Mouse (Mus musculus) Patski (cell line): Measurements from ENCODE around the gene Plekhn1. TPM values are rescaled to one million over a fixed set of nuclear protein-coding genes. Genes with fewer than 3 reads are reported as not detected.
A peak's percentile ranks its signal among the peaks of the same experiment; 100 is the strongest.

Experiments
- ATAC-seq: fragments of 100-300 bp; one replicate; pipeline ENCODE4 v1.8.0; 2021
- CTCF ChIA-PET: fragments of 350-600 bp; sonication (Branson Sonifier 250); formaldehyde crosslinking; loops from one replicate; lab custom pipeline; 2022; ENCODE audit warnings: inconsistent platforms; lab: Charles Lee
- POLR2A ChIA-PET: fragments of 350-600 bp; sonication (Branson Sonifier 250); formaldehyde crosslinking; loops from one replicate; lab custom pipeline; 2022; ENCODE audit warnings: antibody characterized with exemption, inconsistent platforms; lab: Charles Lee
- DNase-seq: peaks from one replicate; pipeline ENCODE4 v3.0.0-alpha.2; 2011; ENCODE audit warnings: low read depth, low spot score
- H3K27me3 ChIP-seq: fragments of 371-371 bp; one replicate; pipeline ENCODE4 v1.5.1; 2021
- CTCF ChIP-seq: fragments of 100-300 bp; IDR thresholded peaks from one replicate; pipeline ENCODE4 v1.5.1; 2021
- in situ Hi-C: fragments of 300-500 bp; cut with MboI; formaldehyde crosslinking; loops from 3 replicates; pipeline ENCODE4 v1.11.1; 2018; ENCODE audit warnings: low pct_unique_long_range_greater_than_20kb, mixed read lengths
- polyA plus RNA-seq: library from polyadenylated mRNA; unstranded; gene quantifications from one replicate; pipeline ENCODE4 v1.2.3, GENCODE M21; 2021

Gene Plekhn1
- polyA plus RNA-seq, 1 experiment from 2014 or later, result 14.5 TPM

- DNase-seq, result no peak
- no peak for ATAC-seq
- CTCF ChIA-PET, result no interaction called here
- POLR2A ChIA-PET, result interaction anchor here (0.6 kb wide), 1 partner anchor 11 kb away, joined by 3 read pairs; no protein-coding TSS in a partner anchor
- in situ Hi-C loops, result no loop called here
- no peaks in the 10 kb centered on the region for H3K27me3 ChIP-seq
- TF ChIP-seq CTCF, result no peak
Observed at GRCm38 (mm10) chr4:156194346-156194745, 40.3 kb downstream of the Plekhn1 start.

GRCm38 (mm10) chr4:156193906-156194305 lies 40.8 kb downstream of the Plekhn1 start:
- DNase-seq (no peak), ATAC-seq (no peak)
- no peaks in the 10 kb centered on the region for H3K27me3 ChIP-seq
- ChIA-PET POLR2A (interaction anchor here (0.6 kb wide), 1 partner anchor 11 kb away, joined by 3 read pairs; no protein-coding TSS in a partner anchor), CTCF (no interaction called here)
- in situ Hi-C loops, result no loop called here
- TF ChIP-seq CTCF, result no peak

- no peaks in the 10 kb centered on the region for H3K27me3 ChIP-seq
- POLR2A ChIA-PET, result no interaction called here
- no peak for ATAC-seq
- no peak for TF ChIP-seq CTCF
- in situ Hi-C loops, result no loop called here
- no peak for DNase-seq
- CTCF ChIA-PET, result no interaction called here
Observed at GRCm38 (mm10) chr4:156193200-156193590, 41.5 kb downstream of the Plekhn1 start.

- no peaks in the 10 kb centered on the region for H3K27me3 ChIP-seq
- ATAC-seq (no peak), DNase-seq (no peak)
- POLR2A ChIA-PET, result no interaction called here
- CTCF ChIA-PET, result no interaction called here
- in situ Hi-C loops, result no loop called here
- no peak for TF ChIP-seq CTCF
Observed at GRCm38 (mm10) chr4:156192421-156193199, 42.0 kb downstream of the Plekhn1 start.

GRCm38 (mm10) chr4:156188811-156189323 lies 45.8 kb downstream of the Plekhn1 start:
- in situ Hi-C loops, result no loop called here
- ChIA-PET POLR2A (interaction anchor here (0.7 kb wide), 1 partner anchor 54 kb away, joined by 3 read pairs; no protein-coding TSS in a partner anchor), CTCF (no interaction called here)
- TF ChIP-seq CTCF, result no peak
- H3K27me3 ChIP-seq, result no peaks in the 10 kb centered on the region
- DNase-seq (peak; percentile 86), ATAC-seq (peak; percentile 89)

- POLR2A ChIA-PET, result no interaction called here
- CTCF ChIA-PET, result no interaction called here
- in situ Hi-C loops, result no loop called here
Observed at GRCm38 (mm10) chr4:156188162-156188810, 46.4 kb downstream of the Plekhn1 start.

GRCm38 (mm10) chr4:156185950-156186850 lies 48.5 kb downstream of the Plekhn1 start:
- DNase-seq (no peak), ATAC-seq (no peak)
- no peak for TF ChIP-seq CTCF
- in situ Hi-C loops, result no loop called here
- H3K27me3 ChIP-seq, result no peaks in the 10 kb centered on the region
- ChIA-PET CTCF (no interaction called here), POLR2A (no interaction called here)

More at GRCm38 (mm10) chr4:156188162-156188810, 46.4 kb downstream of the Plekhn1 start:
- no peak for DNase-seq
- no peak for TF ChIP-seq CTCF
- peak; percentile 63 for ATAC-seq
- no peaks in the 10 kb centered on the region for H3K27me3 ChIP-seq

GRCm38 (mm10) chr4:156185456-156185949 lies 49.2 kb downstream of the Plekhn1 start:
- no peaks in the 10 kb centered on the region for H3K27me3 ChIP-seq
- ChIA-PET CTCF (no interaction called here), POLR2A (interaction anchor here (1.0 kb wide), 1 partner anchor 10 kb away, joined by 3 read pairs; no protein-coding TSS in a partner anchor)
- TF ChIP-seq CTCF, result no peak
- ATAC-seq (no peak), DNase-seq (no peak)
- in situ Hi-C loops, result no loop called here

GRCm38 (mm10) chr4:156184291-156184954 lies 50.2 kb downstream of the Plekhn1 start:
- no peaks in the 10 kb centered on the region for H3K27me3 ChIP-seq
- no peak for TF ChIP-seq CTCF
- no peak for DNase-seq
- ChIA-PET CTCF (no interaction called here), POLR2A (interaction anchor here (1.0 kb wide), 1 partner anchor 8 kb away, joined by 3 read pairs; no protein-coding TSS in a partner anchor)
- in situ Hi-C loops, result no loop called here
- ATAC-seq, result no peak

GRCm38 (mm10) chr4:156183747-156184146 lies 50.9 kb downstream of the Plekhn1 start:
- ChIA-PET POLR2A (no interaction called here), CTCF (no interaction called here)
- H3K27me3 ChIP-seq, result no peaks in the 10 kb centered on the region

More at GRCm38 (mm10) chr4:156183747-156184146, 50.9 kb downstream of the Plekhn1 start:
- TF ChIP-seq CTCF, result no peak
- DNase-seq (no peak), ATAC-seq (no peak)
- in situ Hi-C loops, result no loop called here
